Mouse (Mus musculus): ENCODE results near the gene Ythdf2. TPM values are rescaled to one million over a fixed set of nuclear protein-coding genes. Genes with fewer than 3 reads are reported as not detected.

The Ythdf2 gene
- polyA plus RNA-seq, 1 experiment = 19.2 TPM

GRCm38 (mm10) chr4:132209299-132209698 is 2.8 kb downstream of the Ythdf2 start:
- DNase-seq (ENCODE audit: low read depth) = peak; percentile 87

- no peak for DNase-seq (ENCODE audit: low read depth)
These were observed 4.8 kb downstream of the Ythdf2 start for GRCm38 (mm10) chr4:132207280-132207679.

DNA sequence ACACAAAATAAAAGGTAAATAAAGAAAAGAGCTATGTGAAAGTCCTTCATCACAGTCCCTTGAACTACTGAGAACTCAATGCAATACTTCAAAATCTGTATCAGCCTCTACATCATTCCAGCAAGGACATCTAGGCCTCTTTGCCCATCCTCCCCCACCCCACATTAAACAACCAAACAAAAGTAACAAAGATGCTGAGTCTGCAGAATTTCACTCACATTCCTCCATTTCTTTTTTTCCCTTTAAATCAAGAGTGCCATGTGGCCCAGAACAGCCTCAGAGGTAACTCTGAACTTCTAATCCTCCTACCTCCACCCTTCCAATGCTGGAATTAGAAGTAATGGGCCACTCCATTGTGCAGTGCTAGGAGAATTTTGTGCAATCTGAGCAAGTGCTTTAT is 13.3 kb downstream of the Ythdf2 start:
- DNase-seq (ENCODE audit: low read depth) = no peak

DNA sequence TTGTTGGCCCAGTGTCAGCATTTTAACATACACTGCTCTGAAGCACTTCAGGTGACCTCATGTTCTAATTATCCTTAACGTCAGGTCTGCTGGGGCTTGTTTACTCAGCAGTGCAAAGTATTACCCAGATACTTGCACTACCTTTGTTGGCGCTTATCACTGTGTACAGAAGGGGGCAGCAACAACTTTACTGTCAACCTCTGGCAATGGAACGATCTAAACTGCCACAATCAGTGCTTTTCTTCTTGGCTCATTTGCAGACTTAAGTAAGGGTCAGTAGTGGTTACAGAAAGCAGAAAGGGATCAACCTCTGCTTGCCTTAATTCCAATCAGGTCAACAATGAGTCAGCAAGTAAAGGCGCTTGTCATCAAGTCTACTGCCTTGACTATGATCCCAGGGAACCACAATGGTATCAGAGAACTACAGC is 13.8 kb downstream of the Ythdf2 start:
- no peak for DNase-seq (ENCODE audit: low read depth)

DNA sequence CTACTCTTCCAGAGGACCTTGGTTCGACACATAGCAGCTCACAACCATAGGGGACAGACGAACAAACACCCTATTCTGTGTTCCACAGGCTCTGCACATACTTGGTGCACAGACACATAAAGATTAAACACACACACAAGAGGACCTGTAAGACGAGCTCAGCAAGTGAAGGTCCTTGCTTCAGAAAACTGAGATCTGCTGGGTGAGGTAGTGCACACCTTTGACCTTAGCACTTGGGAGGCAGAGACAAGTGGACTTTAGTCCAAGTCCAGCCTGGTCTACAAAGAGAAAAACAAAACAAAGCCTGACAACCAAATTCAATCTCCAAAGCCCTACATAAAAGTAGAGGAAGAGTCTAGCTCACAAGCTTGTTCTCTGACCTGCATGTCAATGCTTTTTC is 17.1 kb downstream of the Ythdf2 start:
- DNase-seq (ENCODE audit: low read depth) = no peak

- no peak for DNase-seq (ENCODE audit: low read depth)
These were observed 17.7 kb downstream of the Ythdf2 start for GRCm38 (mm10) chr4:132194373-132194772.

- no peak for DNase-seq (ENCODE audit: low read depth)
These were observed 24.2 kb downstream of the Ythdf2 start for GRCm38 (mm10) chr4:132187826-132188401.

- no peak for DNase-seq (ENCODE audit: low read depth)
These were observed 28.9 kb downstream of the Ythdf2 start for GRCm38 (mm10) chr4:132183162-132183561.

DNA sequence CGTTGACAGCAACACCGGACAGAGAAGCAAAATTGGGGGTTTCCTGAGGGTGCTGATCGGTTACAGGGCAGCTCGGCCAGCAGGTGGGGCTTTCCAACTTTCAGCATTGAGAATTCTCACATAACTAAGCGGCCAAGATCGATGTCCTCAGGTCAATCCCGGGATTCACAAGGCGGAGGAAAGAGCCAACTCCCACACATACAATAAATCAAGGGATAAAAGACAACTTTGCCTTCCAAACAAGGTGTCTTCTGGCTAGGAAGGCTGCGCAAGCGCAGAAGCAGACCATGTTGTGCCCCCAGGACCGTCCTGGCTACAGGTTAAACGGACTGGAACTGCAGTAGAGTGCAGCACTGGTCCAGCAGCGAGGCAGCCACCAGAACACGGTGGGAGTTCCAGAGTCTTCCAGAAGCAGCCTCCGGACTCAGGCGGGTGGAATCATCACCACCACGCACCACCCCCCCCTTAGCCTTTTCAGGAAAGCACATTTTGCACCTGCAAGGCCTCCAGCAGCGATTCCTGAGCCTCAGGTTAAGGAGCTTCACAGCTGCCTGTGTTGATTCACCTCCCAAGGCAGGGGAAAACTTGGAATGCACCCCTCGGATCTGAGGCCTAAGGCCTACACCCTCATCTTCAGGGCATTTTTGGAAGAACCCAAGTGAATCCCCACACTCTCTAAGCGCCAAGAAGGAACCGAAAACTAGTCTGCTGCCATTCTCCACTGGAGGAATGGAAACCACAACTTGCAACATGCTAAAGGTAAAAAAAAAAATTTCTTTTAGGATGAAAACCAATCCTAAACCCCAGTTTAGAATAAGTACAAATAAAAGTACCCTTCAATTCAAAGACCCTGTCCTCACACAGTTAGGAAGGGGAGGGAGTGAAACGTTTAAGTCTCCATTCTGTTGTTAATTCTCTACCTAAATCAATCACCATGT is 30.1 kb downstream of the Ythdf2 start:
- peak; percentile 77 for DNase-seq (ENCODE audit: low read depth)

GRCm38 (mm10) chr4:132180710-132181109 is 31.4 kb downstream of the Ythdf2 start:
- DNase-seq (ENCODE audit: low read depth) = no peak

- no peak for DNase-seq (ENCODE audit: low read depth)
These were observed 33.5 kb downstream of the Ythdf2 start for GRCm38 (mm10) chr4:132178630-132179059.

GRCm38 (mm10) chr4:132176474-132176873 is 35.6 kb downstream of the Ythdf2 start:
- DNase-seq (ENCODE audit: low read depth) = no peak

- DNase-seq (ENCODE audit: low read depth) = no peak
These were observed 41.2 kb downstream of the Ythdf2 start for GRCm38 (mm10) chr4:132170891-132171290.

- no peak for DNase-seq (ENCODE audit: low read depth)
These were observed 42.3 kb downstream of the Ythdf2 start for GRCm38 (mm10) chr4:132169761-132170160.

- DNase-seq (ENCODE audit: low read depth) = no peak
These were observed 42.8 kb downstream of the Ythdf2 start for GRCm38 (mm10) chr4:132169271-132169670.

- DNase-seq (ENCODE audit: low read depth) = no peak
These were observed 44.7 kb downstream of the Ythdf2 start for GRCm38 (mm10) chr4:132167436-132167835.

DNA sequence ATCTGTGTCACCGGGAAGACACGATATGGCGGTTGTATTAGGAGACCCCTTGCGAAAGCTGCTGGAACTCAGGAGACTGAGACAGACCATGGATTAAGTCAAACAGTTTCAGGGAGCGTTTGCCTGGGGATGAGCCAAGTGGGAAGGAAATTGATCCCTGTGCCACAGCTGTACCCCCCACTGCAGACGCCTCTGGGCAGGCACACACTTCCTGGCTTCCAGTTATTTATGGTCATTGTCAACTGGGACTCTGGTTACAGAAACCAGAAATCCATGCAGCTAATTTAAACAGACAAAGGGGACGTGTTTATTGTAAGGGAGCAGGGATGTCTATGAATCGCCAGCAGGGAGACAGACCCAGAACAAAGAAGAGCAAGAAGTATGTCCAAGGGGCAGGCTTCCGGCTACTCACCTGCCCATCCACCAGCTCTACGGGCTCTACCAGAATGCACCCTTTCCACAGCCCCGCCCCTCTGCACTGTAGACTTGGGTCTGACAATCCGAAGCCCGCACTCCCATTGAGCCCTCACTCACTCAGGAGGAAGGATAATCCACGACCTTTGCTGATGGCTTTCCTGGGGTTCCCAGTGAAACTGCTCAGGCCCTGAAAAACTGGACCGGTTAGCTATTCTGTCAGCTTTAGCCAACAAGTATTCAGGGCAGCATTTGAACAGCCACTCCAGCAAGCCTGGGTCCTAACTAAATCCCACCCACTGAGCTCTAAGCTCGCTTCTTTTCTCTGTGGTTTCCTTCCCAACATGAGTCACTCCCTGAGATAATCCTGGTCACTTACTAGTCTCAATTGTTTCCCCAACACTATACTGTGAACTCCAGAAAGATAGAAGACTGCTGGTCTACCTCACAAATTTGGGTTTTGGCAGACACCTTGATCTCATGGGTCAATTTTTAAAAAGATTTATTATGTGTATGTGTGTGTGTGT is 45.5 kb downstream of the Ythdf2 start:
- DNase-seq (ENCODE audit: low read depth) = no peak

- no peak for DNase-seq (ENCODE audit: low read depth)
These were observed 46.4 kb downstream of the Ythdf2 start for GRCm38 (mm10) chr4:132165691-132166090.

GRCm38 (mm10) chr4:132156941-132157622 is 55.0 kb downstream of the Ythdf2 start:
- DNase-seq (ENCODE audit: low read depth) = no peak

DNA sequence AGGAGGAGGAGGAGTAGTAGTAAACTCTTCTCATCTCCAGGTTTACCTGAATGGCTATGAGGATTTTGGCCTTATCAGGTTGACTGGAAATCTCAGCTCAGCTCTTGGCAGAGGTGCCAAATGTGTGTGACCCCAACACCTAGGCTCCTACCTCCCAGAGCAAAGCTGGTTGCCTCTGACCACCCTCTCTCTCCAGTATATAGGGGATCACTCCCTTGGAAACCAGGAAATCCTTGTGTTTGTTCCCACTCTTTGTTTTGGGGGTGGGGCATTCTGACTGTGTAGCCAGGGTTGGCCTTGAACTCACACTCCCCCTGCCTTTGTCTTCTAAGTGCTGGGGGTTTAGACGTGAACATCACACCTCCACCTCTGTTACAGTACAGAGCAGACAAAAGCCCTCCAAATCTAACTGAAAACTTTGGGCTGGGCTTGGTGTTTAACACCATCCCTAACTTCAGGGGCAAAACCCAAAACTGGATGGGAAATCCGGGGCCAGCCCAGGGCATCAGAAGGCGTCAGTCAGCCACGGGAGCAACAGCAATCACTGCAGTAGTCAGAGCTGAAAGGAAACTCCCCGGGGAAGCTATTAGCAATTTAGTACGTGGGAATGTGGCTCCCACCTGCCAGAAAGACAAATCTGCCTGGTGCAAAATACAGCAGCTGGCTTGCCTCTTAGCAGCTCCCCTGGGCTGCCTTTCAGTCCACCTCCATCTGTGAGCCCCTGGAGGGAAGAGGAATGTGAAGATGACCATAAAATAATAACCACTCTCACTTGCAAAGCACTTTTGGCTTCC is 57.0 kb downstream of the Ythdf2 start:
- no peak for DNase-seq (ENCODE audit: low read depth)

DNA sequence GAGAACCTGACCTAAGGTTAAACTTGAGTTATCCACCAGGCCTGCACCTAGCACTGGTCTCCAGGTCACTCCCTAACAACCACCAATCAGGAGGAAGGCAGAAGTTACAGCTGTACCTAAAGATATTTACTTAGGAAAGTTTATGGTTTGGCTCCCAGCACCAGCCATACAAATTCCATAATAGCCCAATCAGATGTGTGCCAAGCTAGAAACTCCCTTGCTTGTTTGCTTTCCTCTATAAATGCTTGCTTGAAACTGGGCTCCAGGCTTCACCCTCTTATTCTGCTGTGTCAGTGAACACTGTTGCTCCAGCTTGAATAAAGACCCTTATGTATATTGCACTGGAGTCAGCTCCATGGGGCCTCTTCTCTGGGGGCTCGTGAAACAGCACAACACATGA is 60.4 kb downstream of the Ythdf2 start:
- DNase-seq (ENCODE audit: low read depth) = no peak

All from gonadal fat pad, adult 2 months (tissue).